Mouse (Mus musculus): ENCODE results near the gene Hist1h3h. TPM values are rescaled to one million over a fixed set of nuclear protein-coding genes. Genes with fewer than 3 reads are reported as not detected.
"Not testable (repeated sequence)": the region's sequence is repeated elsewhere in the genome, so short reads cannot be mapped to it uniquely, and the experiment has no call there.

Hist1h3h gene
- polyA plus RNA-seq, 1 experiment from 2014 or later = 3.3 TPM

GRCm38 (mm10) chr13:21734906-21735767 lies 17.7 kb downstream of the Hist1h3h start, which contains the start of gene Hist1h4j:
TSS of gene Hist1h4j (plus strand) at chr13:21735064.
- H3K4me2 ChIP-seq = peak within 1 kb of the TSS; percentile 65
- not testable (repeated sequence) for H3K36me3 ChIP-seq, H3K9me3 ChIP-seq, H3K27me3 ChIP-seq
- H3K4me1 ChIP-seq (replicated peaks) = peaks cover 36% of the 10 kb centered on the region
- H3K27ac ChIP-seq (replicated peaks) = peak within 1 kb of the TSS; percentile 98
- WGBS = under 1% methylated on average over 51 of the region's 56 CpGs
- peak; percentile 91 for ATAC-seq (ENCODE audit: low read depth)
- peak within 1 kb of the TSS; percentile 80 for H3K9ac ChIP-seq
- peak within 1 kb of the TSS; percentile 54 for H3K4me3 ChIP-seq

DNA sequence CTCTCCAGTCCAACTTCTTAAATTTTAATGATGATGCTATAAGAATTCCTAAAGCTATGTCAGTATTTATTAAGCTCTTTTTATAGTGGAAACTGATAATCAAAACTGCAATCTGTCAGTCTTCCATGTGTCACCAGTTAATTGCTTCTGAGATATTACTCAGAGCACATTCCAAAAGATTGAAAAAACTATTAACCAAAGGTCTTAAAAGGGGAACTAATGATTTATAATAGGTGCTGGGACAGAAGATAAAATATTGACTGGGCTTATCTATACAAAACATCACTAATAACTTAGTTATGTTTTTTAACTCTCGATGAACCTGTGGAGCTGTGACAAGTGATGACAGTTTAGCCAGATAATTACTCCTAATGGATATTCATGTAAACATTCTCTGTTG lies 27.5 kb downstream of the Hist1h3h start:
- no peaks in the 10 kb centered on the region for H3K9me3 ChIP-seq
- no peak overlapping the region for H3K4me2 ChIP-seq
- H3K4me1 ChIP-seq (replicated peaks) = peaks cover 23% of the 10 kb centered on the region
- ATAC-seq (ENCODE audit: low read depth) = no peak
- WGBS = 86% methylated on average over 1 of the region's 1 CpGs
- no peak overlapping the region for H3K27ac ChIP-seq (replicated peaks)
- H3K9ac ChIP-seq = no peak overlapping the region
- H3K36me3 ChIP-seq = no peaks in the 10 kb centered on the region
- no peak overlapping the region for H3K4me3 ChIP-seq
- no peaks in the 10 kb centered on the region for H3K27me3 ChIP-seq

GRCm38 (mm10) chr13:21749387-21750158 lies 32.1 kb downstream of the Hist1h3h start:
- Histone ChIP-seq H3K36me3 (no peaks in the 10 kb centered on the region), H3K9ac (peak overlapping the region; percentile 76), H3K9me3 (no peaks in the 10 kb centered on the region), H3K4me3 (peak overlapping the region; percentile 57), H3K4me1 (replicated peaks) (peaks cover 37% of the 10 kb centered on the region), H3K27ac (replicated peaks) (peak overlapping the region; percentile 90), H3K4me2 (peak overlapping the region; percentile 89), H3K27me3 (no peaks in the 10 kb centered on the region)
- ATAC-seq (ENCODE audit: low read depth) = no peak
- WGBS = 6% methylated on average over 5 of the region's 5 CpGs

GRCm38 (mm10) chr13:21750159-21751017 lies 32.9 kb downstream of the Hist1h3h start, which contains the start of gene Hist1h4k:
TSS of gene Hist1h4k (minus strand) at chr13:21750505.
- under 1% methylated on average over 48 of the region's 56 CpGs for WGBS
- H3K27me3 ChIP-seq, H3K9me3 ChIP-seq, H3K36me3 ChIP-seq: not testable (repeated sequence)
- H3K4me3 ChIP-seq = peak within 1 kb of the TSS; percentile 57
- peak; percentile 86 for ATAC-seq (ENCODE audit: low read depth)
- peaks cover 41% of the 10 kb centered on the region for H3K4me1 ChIP-seq (replicated peaks)
- peak within 1 kb of the TSS; percentile 90 for H3K27ac ChIP-seq (replicated peaks)
- peak within 1 kb of the TSS; percentile 76 for H3K9ac ChIP-seq
- H3K4me2 ChIP-seq = peak within 1 kb of the TSS; percentile 89

DNA sequence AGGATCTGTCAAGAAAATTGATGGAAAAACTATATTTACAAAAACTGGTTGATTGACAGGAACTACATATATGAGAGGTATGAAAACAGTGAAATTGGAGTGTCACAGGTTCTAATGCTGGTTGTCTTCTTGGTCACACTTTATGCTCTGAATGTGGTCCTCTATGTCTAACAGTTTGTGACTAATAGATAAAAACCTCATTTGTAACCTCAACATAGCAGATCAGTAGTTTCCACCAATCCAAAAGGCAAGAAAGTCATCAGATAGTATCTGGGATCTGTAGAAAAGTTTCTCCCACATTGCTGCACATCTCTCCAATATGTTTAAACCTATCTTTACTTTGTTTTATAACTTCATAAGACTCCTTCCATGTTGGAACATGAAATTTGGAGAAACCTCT lies 34.0 kb downstream of the Hist1h3h start:
- H3K9ac ChIP-seq = no peak overlapping the region
- H3K4me2 ChIP-seq = no peak overlapping the region
- H3K4me1 ChIP-seq (replicated peaks) = peaks cover 41% of the 10 kb centered on the region
- no peak overlapping the region for H3K27ac ChIP-seq (replicated peaks)
- H3K36me3 ChIP-seq = no peaks in the 10 kb centered on the region
- H3K27me3 ChIP-seq = no peaks in the 10 kb centered on the region
- no peak overlapping the region for H3K4me3 ChIP-seq
- no peak for ATAC-seq (ENCODE audit: low read depth)
- no peaks in the 10 kb centered on the region for H3K9me3 ChIP-seq

- peaks cover 41% of the 10 kb centered on the region for H3K4me1 ChIP-seq (replicated peaks)
- no peaks in the 10 kb centered on the region for H3K36me3 ChIP-seq
- no peak overlapping the region for H3K9ac ChIP-seq
- WGBS = 79% methylated on average over 3 of the region's 3 CpGs
- no peak overlapping the region for H3K27ac ChIP-seq (replicated peaks)
- 0 out of 2 replicates have a peak overlapping the region, but pooled peaks have one; percentile 76 for H3K4me2 ChIP-seq
- H3K9me3 ChIP-seq = no peaks in the 10 kb centered on the region
- no peak for ATAC-seq (ENCODE audit: low read depth)
- no peaks in the 10 kb centered on the region for H3K27me3 ChIP-seq
- no peak overlapping the region for H3K4me3 ChIP-seq
These were observed 34.4 kb downstream of the Hist1h3h start for GRCm38 (mm10) chr13:21751827-21752226.

GRCm38 (mm10) chr13:21752356-21752755 lies 34.9 kb downstream of the Hist1h3h start:
- Histone ChIP-seq H3K36me3 (no peaks in the 10 kb centered on the region), H3K9me3 (no peaks in the 10 kb centered on the region), H3K4me3 (no peak overlapping the region), H3K4me2 (peak overlapping the region; percentile 76), H3K4me1 (replicated peaks) (peaks cover 39% of the 10 kb centered on the region), H3K27ac (replicated peaks) (no peak overlapping the region), H3K9ac (no peak overlapping the region), H3K27me3 (no peaks in the 10 kb centered on the region)
- ATAC-seq (ENCODE audit: low read depth) = no peak
- 50% methylated on average over 3 of the region's 3 CpGs for WGBS

DNA sequence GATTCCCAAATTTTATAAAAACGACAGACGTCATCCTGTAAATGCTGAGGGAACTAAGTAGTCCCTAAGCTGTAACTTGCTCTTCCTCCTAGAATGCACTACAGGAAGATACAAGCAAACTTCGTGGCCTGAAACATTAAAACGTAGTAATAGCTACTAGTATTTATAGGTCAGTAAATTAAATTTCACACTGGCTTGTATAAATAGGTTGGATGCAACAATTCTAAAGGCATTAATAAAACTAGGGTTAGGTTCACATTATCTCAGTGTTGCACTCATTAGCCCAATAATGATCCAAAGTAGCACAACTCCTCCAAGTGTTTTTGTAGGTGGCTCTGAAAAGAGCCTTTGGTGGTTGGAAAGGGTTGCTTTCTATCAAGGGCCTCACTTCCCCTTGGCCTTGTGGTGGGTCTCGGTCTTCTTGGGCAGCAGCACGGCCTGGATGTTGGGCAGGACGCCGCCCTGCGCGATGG lies 35.6 kb downstream of the Hist1h3h start:
- Histone ChIP-seq H3K27me3 (no peaks in the 10 kb centered on the region), H3K27ac (replicated peaks) (peak overlapping the region; percentile 94), H3K9ac (peak overlapping the region; percentile 72), H3K4me1 (replicated peaks) (peaks cover 35% of the 10 kb centered on the region), H3K4me3 (peak overlapping the region; percentile 47), H3K9me3 (no peaks in the 10 kb centered on the region), H3K4me2 (peak overlapping the region; percentile 76), H3K36me3 (no peaks in the 10 kb centered on the region)
- no peak for ATAC-seq (ENCODE audit: low read depth)
- 3% methylated on average over 10 of the region's 10 CpGs for WGBS

- peak within 1 kb of the TSS; percentile 76 for H3K4me2 ChIP-seq
- peak within 1 kb of the TSS; percentile 72 for H3K9ac ChIP-seq
- not testable (repeated sequence) for H3K27me3 ChIP-seq, H3K36me3 ChIP-seq, H3K9me3 ChIP-seq
- 1% methylated on average over 47 of the region's 50 CpGs for WGBS
- H3K27ac ChIP-seq (replicated peaks) = peak within 1 kb of the TSS; percentile 94
- ATAC-seq (ENCODE audit: low read depth) = peak; percentile 95
- peaks cover 30% of the 10 kb centered on the region for H3K4me1 ChIP-seq (replicated peaks)
- H3K4me3 ChIP-seq = peak within 1 kb of the TSS; percentile 47
These were observed 36.2 kb downstream of the Hist1h3h start, which contains the start of the genes Hist1h2ak and Hist1h2bn for GRCm38 (mm10) chr13:21753524-21754285. TSS of gene Hist1h2ak (minus strand) at chr13:21753827. TSS of gene Hist1h2bn (plus strand) at chr13:21754123.

GRCm38 (mm10) chr13:21754294-21755001 lies 37.0 kb downstream of the Hist1h3h start:
- Histone ChIP-seq H3K4me2 (peak overlapping the region; percentile 76), H3K27ac (replicated peaks) (peak overlapping the region; percentile 87), H3K4me3 (peak overlapping the region; percentile 47), H3K9ac (peak overlapping the region; percentile 67), H3K4me1 (replicated peaks) (peaks cover 23% of the 10 kb centered on the region)
- not testable (repeated sequence) for H3K9me3 ChIP-seq, H3K36me3 ChIP-seq, H3K27me3 ChIP-seq
- under 1% methylated on average over 26 of the region's 26 CpGs for WGBS
- peak; percentile 20 for ATAC-seq (ENCODE audit: low read depth)
